Comparison of ENCODE assay signal across 30 mouse cellular contexts in genomic region chr3:40472766-40473165, GRCm38 (mm10). TPM values are rescaled to one million over a fixed set of nuclear protein-coding genes. Genes with fewer than 3 reads are reported as not detected.
DNase-seq lines count a peak whose midpoint lies in the region; ATAC-seq and TF ChIP-seq lines count a peak whose summit lies in the region.
"Had no signal": no experiment of that assay in that cellular context is flagged by ENCODE, and none has a peak within 500 bp of the region (broad histone marks: within the 10 kb centered on the region; RNA-seq: fewer than 3 reads in every experiment).

No protein-coding gene starts in this region.

- H3K79me2 ChIP-seq in MEL (ENCODE audit: control insufficient read depth, insufficient read depth, low read length, poor library complexity): no peaks in the 10 kb centered on the region

- peak; percentile 29 for DNase-seq in 3T3-L1 (ENCODE audit: low read depth, low spot score)
- DNase-seq in MEL (ENCODE audit: low read depth, low spot score): no peak
- peak; percentile 76 for DNase-seq in limb, embryonic 14.5 days (ENCODE audit: low spot score)
- DNase-seq in gastrocnemius, postnatal 10 days: no peak
- no peak for DNase-seq in thymus, postnatal 4 days
- no peak for DNase-seq in hindbrain, embryonic 11.5 days (ENCODE audit: low spot score)
- DNase-seq: adrenal gland, postnatal 36 days; B cell, adult 2 months; cerebellum, adult 2 months; cerebellum, postnatal 25 days; forebrain, postnatal 0 days; gastrocnemius, postnatal 14 days; heart, adult 18-20 months; heart, postnatal 4 days; kidney, postnatal 14 days; liver; lung, adult 2 months; lung, postnatal 10 days; thymus, adult 2 months; thymus, postnatal 36 days had no signal

- H3K27me3 ChIP-seq in MEL (ENCODE audit: control insufficient read depth in 1 of 2, insufficient read depth in 2 of 2, low read length in 2 of 2): no peaks in the 10 kb centered on the region
- no peaks in the 10 kb centered on the region for H3K27me3 ChIP-seq in embryonic facial prominence, embryonic 15.5 days
- no peaks in the 10 kb centered on the region for H3K27me3 ChIP-seq in limb, embryonic 14.5 days (ENCODE audit: control insufficient read depth, insufficient read depth, low read length)
- no peaks in the 10 kb centered on the region for H3K27me3 ChIP-seq in hindbrain, embryonic 11.5 days (ENCODE audit: control insufficient read depth, insufficient read depth, low read length)
- H3K27me3 ChIP-seq: CH12.LX; embryonic facial prominence, embryonic 12.5 days; heart, embryonic 12.5 days; midbrain, embryonic 13.5 days had no signal

- H3K4me1 ChIP-seq in MEL (ENCODE audit: control insufficient read depth in 1 of 2, insufficient read depth in 2 of 2, low read length in 2 of 2): no peaks in the 10 kb centered on the region
- peaks cover 9% of the 10 kb centered on the region for H3K4me1 ChIP-seq in embryonic facial prominence, embryonic 15.5 days
- peaks cover 10% of the 10 kb centered on the region for H3K4me1 ChIP-seq in limb, embryonic 14.5 days (ENCODE audit: control insufficient read depth, insufficient read depth, low read length)
- no peaks in the 10 kb centered on the region for H3K4me1 ChIP-seq in hindbrain, embryonic 11.5 days (replicated peaks; ENCODE audit: control insufficient read depth, insufficient read depth, low read length)
- H3K4me1 ChIP-seq: forebrain, embryonic 10.5 days; heart, embryonic 12.5 days; midbrain, embryonic 13.5 days had no signal

- no peak overlapping the region for H3K4me2 ChIP-seq in embryonic facial prominence, embryonic 15.5 days (replicated peaks)
- no peak overlapping the region for H3K4me2 ChIP-seq in limb, embryonic 14.5 days (replicated peaks; ENCODE audit: low read depth, low read length, severe bottlenecking)
- H3K4me2 ChIP-seq in hindbrain, embryonic 11.5 days (replicated peaks; ENCODE audit: low read depth, low read length): no peak overlapping the region
- H3K4me2 ChIP-seq: embryonic facial prominence, embryonic 12.5 days; heart, embryonic 12.5 days; hindbrain, embryonic 14.5 days; midbrain, embryonic 13.5 days had no signal

- TF ChIP-seq POLR2A in MEL (IDR thresholded peaks at IDR 0.05; ENCODE audit: control insufficient read depth in 1 of 2, insufficient read depth in 1 of 2, low read depth in 1 of 2, low read length in 2 of 2, poor library complexity in 1 of 2): no peak
- no peak for TF ChIP-seq POLR2A in limb, embryonic 14.5 days (IDR thresholded peaks at IDR 0.05; ENCODE audit: borderline replicate concordance, extremely low read depth, insufficient read depth, insufficient read length)

- no peak overlapping the region for H3K4me3 ChIP-seq in MEL (ENCODE audit: control insufficient read depth in 1 of 2, insufficient read depth in 1 of 2, low read depth in 2 of 2, low read length in 2 of 2)
- H3K4me3 ChIP-seq in embryonic facial prominence, embryonic 15.5 days (replicated peaks): no peak overlapping the region
- H3K4me3 ChIP-seq in limb, embryonic 14.5 days (replicated peaks; ENCODE audit: low read length): no peak overlapping the region
- H3K4me3 ChIP-seq in hindbrain, embryonic 11.5 days (ENCODE audit: low read depth, low read length): no peak overlapping the region
- H3K4me3 ChIP-seq: embryonic facial prominence, embryonic 12.5 days; forebrain, embryonic 10.5 days; heart, embryonic 12.5 days; midbrain, embryonic 13.5 days had no signal

- no peak for TF ChIP-seq EP300 in MEL (IDR thresholded peaks at IDR 0.05; ENCODE audit: low read depth in 1 of 2, low read length in 2 of 2)

- no peak for TF ChIP-seq RAD21 in MEL (IDR thresholded peaks at IDR 0.05; ENCODE audit: low read depth, low read length)

- 39% methylated on average over 6 of the region's 6 CpGs for WGBS in embryonic facial prominence, embryonic 15.5 days
- WGBS in limb, embryonic 14.5 days: 29% methylated on average over 6 of the region's 6 CpGs
- WGBS in hindbrain, embryonic 11.5 days: 91% methylated on average over 6 of the region's 6 CpGs

- no peak for TF ChIP-seq CTCF in MEL (IDR thresholded peaks at IDR 0.05 in 2 of 3, conservative IDR thresholded peaks at IDR 0.05 in 1 of 3; ENCODE audit: control insufficient read depth in 1 of 3, insufficient read depth in 1 of 3, low read depth in 2 of 3, low read length in 3 of 3, poor library complexity in 1 of 3, severe bottlenecking in 1 of 3)

- H3K27ac ChIP-seq in MEL (ENCODE audit: control insufficient read depth, low read depth, low read length): no peak overlapping the region
- 0 out of 2 replicates have a peak overlapping the region, but pooled peaks have one; percentile 44 for H3K27ac ChIP-seq in embryonic facial prominence, embryonic 15.5 days (replicated peaks)
- H3K27ac ChIP-seq in limb, embryonic 14.5 days (replicated peaks; ENCODE audit: low read depth, low read length): peak overlapping the region; percentile 56; the same call in 1 of the 2 replicates
- H3K27ac ChIP-seq in hindbrain, embryonic 11.5 days (ENCODE audit: low read depth, low read length): no peak overlapping the region
- H3K27ac ChIP-seq: forebrain, embryonic 10.5 days; hindbrain, embryonic 14.5 days; liver, embryonic 14.5 days; macrophage; midbrain, embryonic 13.5 days had no signal

- no peak for ATAC-seq in embryonic facial prominence, embryonic 15.5 days (ENCODE audit: insufficient number of reproducible peaks, low FRiP score, low TSS enrichment, low read depth)
- peak; percentile 62; the same call in 1 of the 2 replicates for ATAC-seq in limb, embryonic 14.5 days (ENCODE audit: low FRiP score, low read depth)
- ATAC-seq in hindbrain, embryonic 11.5 days (ENCODE audit: low FRiP score): no peak
- ATAC-seq: forebrain, postnatal 0 days; intestine, postnatal 0 days; midbrain, embryonic 13.5 days had no signal

- no peaks in the 10 kb centered on the region for H3K9me3 ChIP-seq in MEL (replicated peaks; ENCODE audit: insufficient read depth, low read length)
- no peaks in the 10 kb centered on the region for H3K9me3 ChIP-seq in embryonic facial prominence, embryonic 15.5 days (replicated peaks)
- H3K9me3 ChIP-seq in limb, embryonic 14.5 days (ENCODE audit: control insufficient read depth, low read length): no peaks in the 10 kb centered on the region
- H3K9me3 ChIP-seq in hindbrain, embryonic 11.5 days (ENCODE audit: control insufficient read depth, low read length): no peaks in the 10 kb centered on the region
- H3K9me3 ChIP-seq: embryonic facial prominence, embryonic 12.5 days had no signal

- no peak overlapping the region for H3K9ac ChIP-seq in MEL (ENCODE audit: control insufficient read depth, low read depth, low read length, poor library complexity, severe bottlenecking)
- H3K9ac ChIP-seq in embryonic facial prominence, embryonic 15.5 days: no peak overlapping the region
- H3K9ac ChIP-seq in limb, embryonic 14.5 days (ENCODE audit: low read depth, low read length, severe bottlenecking): no peak overlapping the region
- H3K9ac ChIP-seq in hindbrain, embryonic 11.5 days (ENCODE audit: low read depth, low read length): no peak overlapping the region
- H3K9ac ChIP-seq: embryonic facial prominence, embryonic 12.5 days; forebrain, postnatal 0 days; heart, embryonic 12.5 days; hindbrain, embryonic 14.5 days; liver, embryonic 14.5 days; midbrain, embryonic 13.5 days had no signal

- no peaks in the 10 kb centered on the region for H3K36me3 ChIP-seq in MEL (ENCODE audit: control insufficient read depth in 1 of 2, insufficient read depth in 2 of 2, low read length in 2 of 2)
- no peaks in the 10 kb centered on the region for H3K36me3 ChIP-seq in embryonic facial prominence, embryonic 15.5 days
- H3K36me3 ChIP-seq in limb, embryonic 14.5 days (ENCODE audit: control insufficient read depth, insufficient read depth, low read length): no peaks in the 10 kb centered on the region
- H3K36me3 ChIP-seq in hindbrain, embryonic 11.5 days (ENCODE audit: control insufficient read depth, insufficient read depth, low read length): no peaks in the 10 kb centered on the region
- H3K36me3 ChIP-seq: embryonic facial prominence, embryonic 12.5 days; forebrain, embryonic 10.5 days; heart, embryonic 12.5 days; midbrain, embryonic 13.5 days had no signal

TF ChIP-seq in MEL, 35 proteins besides CTCF, POLR2A, EP300 and RAD21:
- peak; percentile 38; the same call in 1 of the 2 replicates for TF ChIP-seq USF1 (IDR thresholded peaks at IDR 0.05; ENCODE audit: low read depth, low read length)
- TF ChIP-seq TAL1 (IDR thresholded peaks at IDR 0.05; ENCODE audit: low read length): no peak

RNA-seq across cellular contexts. Expression of gene Intu, which starts 58.3 kb away (rescaled TPM):
- total RNA-seq in MEL (2012; rRNA removed): 10.9 and 12.3 TPM in 2 replicates
- polyA plus RNA-seq in MEL (2012; ENCODE audit: insufficient read depth in 1 of 2, insufficient read length in 2 of 2, low read depth in 1 of 2, low replicate concordance in 2 of 2, missing spikeins in 1 of 2): 1 to 10 TPM in 1 of 2 experiments, not detected in 1; 9.7 TPM
- 2.3 and 3.1 TPM in 2 replicates for polyA plus RNA-seq in embryonic facial prominence, embryonic 15.5 days (2015; fragmentation: Nextera tagmentation; extraction: Ambion mirVana)
- 6.4 and 6.9 TPM in 2 replicates for polyA plus RNA-seq in limb, embryonic 14.5 days (2012; rRNA removed)
- 2.8 and 3.6 TPM in 2 replicates for polyA plus RNA-seq in limb, embryonic 14.5 days (2014; fragmentation: Nextera tagmentation; extraction: Ambion mirVana)
- total RNA-seq in gastrocnemius, postnatal 10 days (2021): 1 to 10 TPM; 1.3 to 1.9 TPM
- polyA plus RNA-seq in hindbrain, embryonic 11.5 days (2014; fragmentation: Nextera tagmentation; extraction: Ambion mirVana): 8.5 and 9.1 TPM in 2 replicates
- total RNA-seq: CH12.LX had no signal

Comparison
In these comparisons a context has a peak if more than half of its experiments do, and no peak if none do; other contexts are left out.
1. DNase-seq: peak in 3T3-L1 (single experiment) and limb, embryonic 14.5 days (single experiment); none in MEL (single experiment), gastrocnemius, postnatal 10 days (single experiment), thymus, postnatal 4 days (single experiment) and hindbrain, embryonic 11.5 days (single experiment).
2. H3K27ac ChIP-seq: peak in embryonic facial prominence, embryonic 15.5 days (single experiment) and limb, embryonic 14.5 days (single experiment); none in MEL (single experiment) and hindbrain, embryonic 11.5 days (single experiment).